25 mouse cellular contexts compared by ENCODE assay signal in the genomic region with DNA sequence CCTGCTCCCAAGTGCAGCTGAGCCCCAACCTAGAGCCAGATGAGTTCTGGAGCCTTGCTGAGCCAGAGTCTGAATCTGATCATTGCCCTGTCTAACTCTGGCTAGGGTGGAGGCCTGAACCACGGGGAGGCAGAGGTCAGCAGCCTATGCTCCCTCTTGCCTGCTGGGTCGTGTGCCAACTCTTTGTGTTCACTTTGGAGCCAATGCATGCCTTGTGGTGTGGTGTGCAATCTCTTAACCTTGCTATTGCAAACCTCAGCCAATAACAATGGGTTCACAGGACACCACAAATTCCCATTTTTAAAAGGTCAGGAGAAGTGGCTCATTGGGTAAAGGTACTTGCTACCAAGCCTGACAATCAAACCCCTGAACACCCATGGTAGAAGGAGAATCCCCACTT. TPM values are rescaled to one million over a fixed set of nuclear protein-coding genes. Genes with fewer than 3 reads are reported as not detected.
DNase-seq lines count a peak whose midpoint lies in the region; ATAC-seq lines count a peak whose summit lies in the region.
"Had no signal": no experiment of that assay in that cellular context is flagged by ENCODE, and none has a peak within 500 bp of the region (broad histone marks: within the 10 kb centered on the region; RNA-seq: fewer than 3 reads in every experiment).

No protein-coding gene starts in this region.

- WGBS in liver, embryonic 11.5 days, result 49% methylated on average over 2 of the region's 2 CpGs
- 41% methylated on average over 2 of the region's 2 CpGs for WGBS in liver, embryonic 12.5 days (ENCODE audit: insufficient replicate concordance)
- WGBS in hindbrain, embryonic 14.5 days, result 52% methylated on average over 2 of the region's 2 CpGs
- 56% methylated on average over 2 of the region's 2 CpGs for WGBS in intestine, embryonic 15.5 days

- no peaks in the 10 kb centered on the region for H3K4me1 ChIP-seq in liver, embryonic 11.5 days (replicated peaks; ENCODE audit: control insufficient read depth, insufficient read depth, low read length)
- H3K4me1 ChIP-seq in liver, embryonic 12.5 days, result no peaks in the 10 kb centered on the region
- no peaks in the 10 kb centered on the region for H3K4me1 ChIP-seq in hindbrain, embryonic 14.5 days (replicated peaks; ENCODE audit: control insufficient read depth, insufficient read depth, low read length)
- no peaks in the 10 kb centered on the region for H3K4me1 ChIP-seq in intestine, embryonic 15.5 days (replicated peaks)
- H3K4me1 ChIP-seq: heart, embryonic 15.5 days; hindbrain, embryonic 15.5 days; limb, embryonic 13.5 days; midbrain, embryonic 15.5 days had no signal

- H3K9me3 ChIP-seq in liver, embryonic 11.5 days (ENCODE audit: control insufficient read depth, low read length), result no peaks in the 10 kb centered on the region
- H3K9me3 ChIP-seq in liver, embryonic 12.5 days (replicated peaks), result no peaks in the 10 kb centered on the region
- H3K9me3 ChIP-seq in hindbrain, embryonic 14.5 days (ENCODE audit: control insufficient read depth, low read length), result no peaks in the 10 kb centered on the region
- H3K9me3 ChIP-seq in intestine, embryonic 15.5 days, result no peaks in the 10 kb centered on the region
- H3K9me3 ChIP-seq: heart, embryonic 15.5 days; hindbrain, embryonic 15.5 days; limb, embryonic 13.5 days; midbrain, embryonic 15.5 days had no signal

- H3K4me2 ChIP-seq in liver, embryonic 11.5 days, result no peak overlapping the region
- H3K4me2 ChIP-seq in liver, embryonic 12.5 days, result no peak overlapping the region
- no peak overlapping the region for H3K4me2 ChIP-seq in hindbrain, embryonic 14.5 days (replicated peaks)
- no peak overlapping the region for H3K4me2 ChIP-seq in intestine, embryonic 15.5 days (replicated peaks)
- H3K4me2 ChIP-seq: heart, embryonic 15.5 days; hindbrain, embryonic 15.5 days; limb, embryonic 13.5 days; midbrain, embryonic 15.5 days had no signal

- DNase-seq in adrenal gland, adult (ENCODE audit: inconsistent age in 2 of 2, low spot score in 1 of 2), result peak; percentile 35 to 75
- DNase-seq in adrenal gland, adult 18-20 months (ENCODE audit: low spot score in 2 of 2), result no peak
- peak; percentile 27 for DNase-seq in liver, embryonic 11.5 days (ENCODE audit: low spot score)
- DNase-seq in 416B (ENCODE audit: low read depth), result peak; percentile 75
- peak; percentile 30 for DNase-seq in adrenal gland, postnatal 25 days
- no peak for DNase-seq in hindbrain, embryonic 14.5 days (ENCODE audit: low spot score)
- DNase-seq: cerebellum, adult 11-12 months; cerebellum, postnatal 10 days; forebrain, postnatal 0 days; gastrocnemius, postnatal 25 days; heart, adult 2 months; heart, postnatal 4 days; kidney, adult 9 months; kidney, postnatal 25 days; thymus, postnatal 25 days had no signal

- H3K9ac ChIP-seq in liver, embryonic 11.5 days (ENCODE audit: low read depth, low read length), result no peak overlapping the region
- no peak overlapping the region for H3K9ac ChIP-seq in liver, embryonic 12.5 days
- H3K9ac ChIP-seq in hindbrain, embryonic 14.5 days, result no peak overlapping the region
- H3K9ac ChIP-seq in intestine, embryonic 15.5 days, result no peak overlapping the region
- H3K9ac ChIP-seq: forebrain, postnatal 0 days; heart, embryonic 15.5 days; hindbrain, embryonic 15.5 days; limb, embryonic 13.5 days; midbrain, embryonic 15.5 days had no signal

- H3K4me3 ChIP-seq in liver, embryonic 11.5 days (ENCODE audit: low read depth, low read length), result no peak overlapping the region
- H3K4me3 ChIP-seq in liver, embryonic 12.5 days, result no peak overlapping the region
- no peak overlapping the region for H3K4me3 ChIP-seq in hindbrain, embryonic 14.5 days (replicated peaks; ENCODE audit: low read length)
- no peak overlapping the region for H3K4me3 ChIP-seq in intestine, embryonic 15.5 days (replicated peaks)
- H3K4me3 ChIP-seq: heart, adult 2 months; heart, embryonic 15.5 days; hindbrain, embryonic 15.5 days; layer of hippocampus, adult 2 months; limb, embryonic 13.5 days; midbrain, embryonic 15.5 days had no signal

- no peak for ATAC-seq in liver, embryonic 11.5 days (replicated peaks; ENCODE audit: low FRiP score)
- no peak for ATAC-seq in liver, embryonic 12.5 days
- no peak for ATAC-seq in hindbrain, embryonic 14.5 days (ENCODE audit: low FRiP score)
- ATAC-seq in intestine, embryonic 15.5 days, result no peak
- ATAC-seq: CD4-positive, CD25-positive, alpha-beta regulatory T cell, adult 4 months; forebrain, postnatal 0 days; midbrain, embryonic 15.5 days had no signal

- no peak overlapping the region for H3K27ac ChIP-seq in liver, embryonic 11.5 days (ENCODE audit: low read depth, low read length)
- no peak overlapping the region for H3K27ac ChIP-seq in liver, embryonic 12.5 days
- no peak overlapping the region for H3K27ac ChIP-seq in hindbrain, embryonic 14.5 days
- H3K27ac ChIP-seq in intestine, embryonic 15.5 days, result no peak overlapping the region
- H3K27ac ChIP-seq: heart, adult 2 months; heart, embryonic 15.5 days; hindbrain, embryonic 15.5 days; layer of hippocampus, adult 2 months; limb, embryonic 13.5 days; macrophage; midbrain, embryonic 15.5 days had no signal

- H3K27me3 ChIP-seq in liver, embryonic 11.5 days (replicated peaks; ENCODE audit: control insufficient read depth, insufficient read depth, low read length), result no peaks in the 10 kb centered on the region
- peaks cover 12% of the 10 kb centered on the region for H3K27me3 ChIP-seq in liver, embryonic 12.5 days (replicated peaks)
- no peaks in the 10 kb centered on the region for H3K27me3 ChIP-seq in hindbrain, embryonic 14.5 days (ENCODE audit: control insufficient read depth, insufficient read depth, low read length)
- H3K27me3 ChIP-seq in intestine, embryonic 15.5 days (replicated peaks), result no peaks in the 10 kb centered on the region
- H3K27me3 ChIP-seq: heart, embryonic 15.5 days; hindbrain, embryonic 15.5 days; limb, embryonic 13.5 days; midbrain, embryonic 15.5 days had no signal

- H3K36me3 ChIP-seq in liver, embryonic 11.5 days (ENCODE audit: control insufficient read depth, insufficient read depth, low read length), result no peaks in the 10 kb centered on the region
- H3K36me3 ChIP-seq in liver, embryonic 12.5 days, result no peaks in the 10 kb centered on the region
- no peaks in the 10 kb centered on the region for H3K36me3 ChIP-seq in hindbrain, embryonic 14.5 days (replicated peaks; ENCODE audit: control insufficient read depth, insufficient read depth)
- no peaks in the 10 kb centered on the region for H3K36me3 ChIP-seq in intestine, embryonic 15.5 days
- H3K36me3 ChIP-seq: heart, embryonic 15.5 days; hindbrain, embryonic 15.5 days; limb, embryonic 13.5 days; midbrain, embryonic 15.5 days had no signal

RNA-seq across cellular contexts. Expression of a gene that starts 4.4 kb away (rescaled TPM):
- total RNA-seq in adrenal gland, adult 18-20 months (2021), result 10 to 100 TPM; 11.7 to 12.9 TPM
- polyA plus RNA-seq in liver, embryonic 11.5 days (2014; fragmentation: Nextera tagmentation; extraction: Ambion mirVana), result 35.2 and 35.8 TPM in 2 replicates
- 24.6 and 26.6 TPM in 2 replicates for polyA plus RNA-seq in liver, embryonic 12.5 days (2016; fragmentation: Nextera tagmentation; extraction: Ambion mirVana)
- 12.9 and 20.0 TPM in 2 replicates for total RNA-seq in adrenal gland, postnatal 25 days (2021)
- 27.1 and 27.4 TPM in 2 replicates for polyA plus RNA-seq in hindbrain, embryonic 14.5 days (2014; fragmentation: Nextera tagmentation; extraction: Ambion mirVana)
- 20.0 and 20.5 TPM in 2 replicates for polyA plus RNA-seq in intestine, embryonic 15.5 days (2015; fragmentation: Nextera tagmentation; extraction: Ambion mirVana)

RNA-seq across cellular contexts. Expression of a gene that starts 44.6 kb away (rescaled TPM):
- total RNA-seq in adrenal gland, adult 18-20 months (2021), result 10 to 100 TPM; 16.7 to 16.9 TPM
- 4.3 and 4.8 TPM in 2 replicates for polyA plus RNA-seq in liver, embryonic 11.5 days (2014; fragmentation: Nextera tagmentation; extraction: Ambion mirVana)
- polyA plus RNA-seq in liver, embryonic 12.5 days (2016; fragmentation: Nextera tagmentation; extraction: Ambion mirVana), result 1.6 and 2.1 TPM in 2 replicates
- 22.9 and 40.6 TPM in 2 replicates for total RNA-seq in adrenal gland, postnatal 25 days (2021)
- 9.5 and 11.7 TPM in 2 replicates for polyA plus RNA-seq in hindbrain, embryonic 14.5 days (2014; fragmentation: Nextera tagmentation; extraction: Ambion mirVana)
- 8.2 and 8.8 TPM in 2 replicates for polyA plus RNA-seq in intestine, embryonic 15.5 days (2015; fragmentation: Nextera tagmentation; extraction: Ambion mirVana)
- total RNA-seq: neutrophil, adult 5-6 weeks had no signal
- polyA plus RNA-seq: CD4-positive, CD25-positive, alpha-beta regulatory T cell, adult 4 months had no signal

Comparison
In these comparisons a context has a peak if more than half of its experiments do, and no peak if none do; other contexts are left out.
1. DNase-seq: peak in adrenal gland, adult (2 of 2), liver, embryonic 11.5 days (single experiment), 416B (single experiment) and adrenal gland, postnatal 25 days (single experiment); none in adrenal gland, adult 18-20 months (0 of 2) and hindbrain, embryonic 14.5 days (single experiment).